Mouse (Mus musculus) sigmoid colon, adult 10 weeks (tissue): ENCODE measurements around the gene Rps27l. TPM values are rescaled to one million over a fixed set of nuclear protein-coding genes. Genes with fewer than 3 reads are reported as not detected.

Experiments used
- polyA plus RNA-seq: library from polyadenylated mRNA; stranded (reverse); fragments of 350-450 nt; fragmentation: Illumina TruSeq; extraction: RNeasy Lipid Tissue Mini Kit (QIAGEN cat#74804); gene quantifications from one replicate; pipeline ENCODE4 v1.2.3, GENCODE M21; 2014; ENCODE audit warnings: low read depth, low replicate concordance

Gene Rps27l
- polyA plus RNA-seq = 517 TPM

GRCm38 (mm10) chr9:66945647-66946641 is at the start of gene Rps27l:
Rps27l (plus strand) TSS chr9:66946086.

DNA sequence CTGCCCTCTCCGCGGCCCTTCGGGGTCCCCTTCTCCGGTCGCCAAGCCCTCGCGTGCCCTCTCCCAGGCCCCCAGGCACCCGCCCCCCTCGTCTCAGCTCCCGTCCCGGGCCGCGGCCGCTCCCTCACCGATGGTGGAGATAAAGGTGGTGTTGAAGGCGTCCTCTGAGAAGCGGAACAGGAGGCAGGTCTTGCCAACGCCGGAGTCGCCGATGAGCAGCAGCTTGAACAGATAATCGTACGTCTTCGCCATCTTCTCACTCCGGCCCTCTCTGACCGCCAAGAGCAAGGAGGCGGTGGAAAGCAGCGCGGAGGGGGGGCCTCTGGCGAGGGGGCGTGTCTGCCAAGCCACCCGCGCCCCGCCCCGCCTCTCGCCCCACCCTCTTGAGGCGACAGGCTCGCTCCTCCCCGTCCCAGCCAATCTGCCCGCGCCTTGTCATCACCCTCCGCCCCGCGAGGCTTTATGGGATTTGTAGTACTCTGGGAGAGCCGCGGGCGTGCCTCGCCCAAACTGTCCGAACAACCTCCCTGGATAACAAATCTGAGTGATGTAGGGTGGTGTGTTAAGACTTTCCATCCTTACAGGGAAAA is 26.4 kb upstream of the Rps27l start, which contains the start of gene Rab8b:
Gene Rab8b, minus strand, starts transcription at position 306 of the 590 bp plus-strand sequence.

GRCm38 (mm10) chr9:66975239-66975645 is 29.4 kb downstream of the Rps27l start, which contains the start of gene Lactb:
Lactb (minus strand) TSS chr9:66975484.

Other genes starting within 250 kb of the Rps27l start
- 25.1 TPM for gene Car12, start 232.4 kb upstream of the Rps27l start, polyA plus RNA-seq
- 18.3 TPM for gene Aph1b, start 150.6 kb upstream of the Rps27l start, polyA plus RNA-seq
- gene Gm10647, start 149.0 kb upstream of the Rps27l start, polyA plus RNA-seq = 1.8 TPM
- 1.4 TPM for gene Aph1c, start 111.4 kb upstream of the Rps27l start, polyA plus RNA-seq
- gene Rab8b, start 26.4 kb upstream of the Rps27l start, polyA plus RNA-seq = 37.1 TPM
- gene Lactb, start 29.4 kb downstream of the Rps27l start, polyA plus RNA-seq = 23.6 TPM
- 1,680 TPM for gene Tpm1, start 103.3 kb downstream of the Rps27l start, polyA plus RNA-seq